ENCODE assay signal across 8 mouse cellular contexts in the genomic region with DNA sequence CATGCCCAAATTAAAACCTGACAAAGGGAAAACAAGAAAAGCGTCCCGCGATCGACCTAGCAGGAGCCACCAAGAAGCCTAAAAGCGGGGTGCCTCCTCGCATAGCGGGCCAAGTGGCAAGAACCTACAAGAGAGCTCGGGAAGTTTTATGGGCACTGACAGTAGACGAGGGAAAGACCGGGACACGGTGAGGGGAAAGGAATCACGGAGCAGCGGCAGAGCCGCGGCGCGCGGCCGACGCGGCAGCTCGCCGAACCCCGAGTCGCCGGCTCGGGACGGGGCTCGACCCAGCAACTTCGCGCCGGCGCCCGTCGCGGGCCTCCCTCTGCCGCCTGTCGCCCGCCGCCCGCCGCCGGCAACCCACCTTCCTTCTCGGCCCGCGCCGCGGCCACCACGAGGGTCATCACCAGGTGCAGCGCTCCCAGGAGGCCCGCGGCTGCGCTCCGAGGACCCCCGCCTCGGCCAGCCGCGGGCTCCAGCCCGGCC. TPM values are rescaled to one million over a fixed set of nuclear protein-coding genes. Genes with fewer than 3 reads are reported as not detected.
A peak's percentile ranks its signal among the peaks of the same experiment; 100 is the strongest.
DNase-seq lines count a peak whose midpoint lies in the region; ATAC-seq lines count a peak whose summit lies in the region.

No protein-coding gene starts in this region.

- peak overlapping the region; percentile 92 for H3K4me3 ChIP-seq in erythroblast, embryonic 14.5 days (replicated peaks)
- H3K4me3 ChIP-seq in kidney, embryonic 15.5 days (replicated peaks) = peak overlapping the region; percentile 98
- H3K4me3 ChIP-seq in midbrain, embryonic 10.5 days = peak overlapping the region; percentile 97
- H3K4me3 ChIP-seq in stomach, embryonic 16.5 days (replicated peaks; ENCODE audit: low read length) = peak overlapping the region; percentile 98

- peak overlapping the region; percentile 96 for H3K9ac ChIP-seq in kidney, embryonic 15.5 days
- H3K9ac ChIP-seq in stomach, embryonic 16.5 days (ENCODE audit: low read length) = peak overlapping the region; percentile 99

- peak overlapping the region; percentile 61 for H3K4me2 ChIP-seq in kidney, embryonic 15.5 days
- H3K4me2 ChIP-seq in stomach, embryonic 16.5 days (ENCODE audit: low read depth, low read length) = peak overlapping the region; percentile 80

- peak; percentile 28 to 59 for DNase-seq in cerebellum, adult 18-20 months
- DNase-seq in gastrocnemius, postnatal 10 days = peak; percentile 58
- DNase-seq in midbrain, embryonic 10.5 days (ENCODE audit: low spot score) = peak; percentile 53

- H3K9me3 ChIP-seq in erythroblast, embryonic 14.5 days (ENCODE audit: control insufficient read depth, low read length) = no peaks in the 10 kb centered on the region
- no peaks in the 10 kb centered on the region for H3K9me3 ChIP-seq in kidney, embryonic 15.5 days (replicated peaks)
- H3K9me3 ChIP-seq in midbrain, embryonic 10.5 days (replicated peaks) = no peaks in the 10 kb centered on the region
- no peaks in the 10 kb centered on the region for H3K9me3 ChIP-seq in stomach, embryonic 16.5 days (replicated peaks; ENCODE audit: control insufficient read depth, low read length)

- under 1% methylated on average over 56 of the region's 59 CpGs for WGBS in kidney, embryonic 15.5 days
- under 1% methylated on average over 59 of the region's 59 CpGs for WGBS in midbrain, embryonic 10.5 days
- 0% methylated on average over 45 of the region's 59 CpGs for WGBS in stomach, embryonic 16.5 days

- H3K27me3 ChIP-seq in erythroblast, embryonic 14.5 days (ENCODE audit: control insufficient read depth) = no peaks in the 10 kb centered on the region
- H3K27me3 ChIP-seq in kidney, embryonic 15.5 days = no peaks in the 10 kb centered on the region
- H3K27me3 ChIP-seq in midbrain, embryonic 10.5 days (ENCODE audit: low read depth, poor library complexity, severe bottlenecking) = no peaks in the 10 kb centered on the region
- no peaks in the 10 kb centered on the region for H3K27me3 ChIP-seq in stomach, embryonic 16.5 days (ENCODE audit: control insufficient read depth, insufficient read depth, low read length)

- peaks cover 74% of the 10 kb centered on the region for H3K4me1 ChIP-seq in erythroblast, embryonic 14.5 days (ENCODE audit: control insufficient read depth)
- H3K4me1 ChIP-seq in kidney, embryonic 15.5 days = peaks cover 29% of the 10 kb centered on the region
- peaks cover 44% of the 10 kb centered on the region for H3K4me1 ChIP-seq in midbrain, embryonic 10.5 days
- peaks cover 30% of the 10 kb centered on the region for H3K4me1 ChIP-seq in stomach, embryonic 16.5 days (ENCODE audit: control insufficient read depth, insufficient read depth, low read length)

- peak overlapping the region; percentile 88 for H3K27ac ChIP-seq in kidney, embryonic 15.5 days
- peak overlapping the region; percentile 97 for H3K27ac ChIP-seq in midbrain, embryonic 10.5 days (replicated peaks)
- peak overlapping the region; percentile 93 for H3K27ac ChIP-seq in stomach, embryonic 16.5 days (ENCODE audit: low read length)

- ATAC-seq in erythroblast, adult 5-6 weeks (replicated peaks; ENCODE audit: low FRiP score, poor library complexity, severe bottlenecking) = no peak
- peak; percentile 2 for ATAC-seq in CD4-positive, CD25-positive, alpha-beta regulatory T cell, adult 4 months
- ATAC-seq in kidney, embryonic 15.5 days (replicated peaks; ENCODE audit: low FRiP score) = no peak
- ATAC-seq in stomach, embryonic 16.5 days (ENCODE audit: insufficient read depth, low FRiP score) = no peak

- peaks cover 17% of the 10 kb centered on the region for H3K36me3 ChIP-seq in erythroblast, embryonic 14.5 days (ENCODE audit: control insufficient read depth)
- no peaks in the 10 kb centered on the region for H3K36me3 ChIP-seq in kidney, embryonic 15.5 days
- no peaks in the 10 kb centered on the region for H3K36me3 ChIP-seq in midbrain, embryonic 10.5 days
- no peaks in the 10 kb centered on the region for H3K36me3 ChIP-seq in stomach, embryonic 16.5 days (ENCODE audit: control insufficient read depth, insufficient read depth, low read length)

RNA-seq across cellular contexts. Expression of a gene that starts 4.6 kb away (rescaled TPM):
- polyA plus RNA-seq in erythroblast, embryonic 14.5 days (2012) = 7.8 and 8.1 TPM in 2 replicates
- 214 and 220 TPM in 2 replicates for total RNA-seq in erythroblast, adult 5-6 weeks (2015; ENCODE audit: low replicate concordance)
- 159 and 168 TPM in 2 replicates for total RNA-seq in erythroblast, adult 5-6 weeks (2017; ENCODE audit: low replicate concordance)
- 10 to 100 TPM; 11.1 to 14.8 TPM for polyA plus RNA-seq in CD4-positive, CD25-positive, alpha-beta regulatory T cell, adult 4 months (2017; shearing (Covaris generic))
- total RNA-seq in gastrocnemius, postnatal 10 days (2021) = 10 to 100 TPM; 44.4 to 58.3 TPM
- 12.3 TPM in 2 replicates for polyA plus RNA-seq in kidney, embryonic 15.5 days (2015; fragmentation: Nextera tagmentation; extraction: Ambion mirVana)
- 10.3 and 12.5 TPM in 2 replicates for polyA plus RNA-seq in midbrain, embryonic 10.5 days (2016; fragmentation: Nextera tagmentation; extraction: Ambion mirVana)
- polyA plus RNA-seq in stomach, embryonic 16.5 days (2015; fragmentation: Nextera tagmentation; extraction: Ambion mirVana) = 12.9 and 13.1 TPM in 2 replicates
